Mouse (Mus musculus) ES-Bruce4 (cell line): ENCODE measurements around the gene Mog. TPM values are rescaled to one million over a fixed set of nuclear protein-coding genes. Genes with fewer than 3 reads are reported as not detected.

ENCODE experiments used
- H3K27ac ChIP-seq: 2 replicates; pipeline ENCODE4 v1.5.1; 2012; ENCODE audit warnings: low read length, inconsistent platforms; ENCODE audit not compliant: insufficient read depth
- H3K27me3 ChIP-seq: 2 replicates; pipeline ENCODE4 v1.6.1; 2012; ENCODE audit warnings: mild to moderate bottlenecking, low read length, inconsistent platforms; ENCODE audit not compliant: control insufficient read depth, poor library complexity, insufficient read depth, severe bottlenecking
- H3K36me3 ChIP-seq: 2 replicates; pipeline ENCODE4 v1.6.1; 2012; ENCODE audit warnings: inconsistent platforms, mild to moderate bottlenecking, low read length, moderate library complexity; ENCODE audit not compliant: control insufficient read depth, poor library complexity, insufficient read depth, severe bottlenecking
- H3K4me1 ChIP-seq: one replicate; pipeline ENCODE4 v1.8.1; 2011; ENCODE audit warnings: low read length; ENCODE audit not compliant: control insufficient read depth, insufficient read depth
- H3K4me3 ChIP-seq: 2 replicates; pipeline ENCODE4 v1.5.1; 2011; ENCODE audit warnings: low read depth, mild to moderate bottlenecking, low read length
- H3K9ac ChIP-seq: 2 replicates; pipeline ENCODE4 v1.6.1; 2012; ENCODE audit warnings: low read depth, mild to moderate bottlenecking, inconsistent platforms; ENCODE audit not compliant: poor library complexity, severe bottlenecking
- H3K9me3 ChIP-seq: replicated peaks from 2 replicates; pipeline ENCODE4 v1.6.1; 2012; ENCODE audit warnings: mild to moderate bottlenecking, low read length, inconsistent platforms; ENCODE audit not compliant: control insufficient read depth, poor library complexity, insufficient read depth, severe bottlenecking
- CTCF ChIP-seq: IDR thresholded peaks from one replicate; pipeline ENCODE4 v1.8.1; 2011; ENCODE audit warnings: low read depth, low read length
- EP300 ChIP-seq: IDR thresholded peaks from 2 replicates; pipeline ENCODE4 v1.6.1; 2011; ENCODE audit warnings: low read depth, low read length; ENCODE audit not compliant: insufficient read depth
- POLR2A ChIP-seq: IDR thresholded peaks from one replicate; pipeline ENCODE4 v1.8.1; 2011; ENCODE audit warnings: low read length; ENCODE audit not compliant: insufficient read depth
- polyA plus RNA-seq: library from polyadenylated mRNA; stranded (reverse); fragments of >200 nt; gene quantifications from 2 replicates; pipeline ENCODE4 v1.2.4, GENCODE M21; 2011; ENCODE audit warnings: low read depth; ENCODE audit not compliant: missing spikeins, insufficient read depth, insufficient read length

Mog gene
- polyA plus RNA-seq = not detected in 2 replicates

GRCm38 (mm10) chr17:37022628-37023576, at the start of gene Mog:
Gene Mog (minus strand): TSS chr17:37023398.
- Histone ChIP-seq H3K9ac (no peak within 1 kb of the TSS), H3K27ac (peak within 1 kb of the TSS; percentile 52), H3K9me3 (no peaks in the 10 kb centered on the region), H3K4me1 (peaks cover 11% of the 10 kb centered on the region), H3K36me3 (no peaks in the 10 kb centered on the region), H3K4me3 (peak within 1 kb of the TSS; percentile 7; the same call in 1 of the 2 replicates), H3K27me3 (no peaks in the 10 kb centered on the region)
- TF ChIP-seq EP300 = 0 out of 2 replicates have a peak, but pooled peaks have one; percentile 66
- no peak for TF ChIP-seq CTCF
- no peak for TF ChIP-seq POLR2A

- H3K9me3 ChIP-seq = no peaks in the 10 kb centered on the region
- TF ChIP-seq EP300 = peak; percentile 71; the same call in 1 of the 2 replicates
- no peak for TF ChIP-seq POLR2A
- H3K4me3 ChIP-seq = 0 out of 2 replicates have a peak overlapping the region, but pooled peaks have one; percentile 16
- peak overlapping the region; percentile 87 for H3K27ac ChIP-seq
- H3K4me1 ChIP-seq = peaks cover 28% of the 10 kb centered on the region
- peak overlapping the region; percentile 35; the same call in 1 of the 2 replicates for H3K9ac ChIP-seq
- no peaks in the 10 kb centered on the region for H3K27me3 ChIP-seq
- peaks cover 82% of the 10 kb centered on the region for H3K36me3 ChIP-seq
Observed at GRCm38 (mm10) chr17:37072730-37073276, 49.6 kb upstream of the Mog start.

- Histone ChIP-seq H3K36me3 (peaks cover 85% of the 10 kb centered on the region), H3K27ac (peak overlapping the region; percentile 87), H3K27me3 (no peaks in the 10 kb centered on the region), H3K4me3 (peak overlapping the region; percentile 22), H3K4me1 (peaks cover 27% of the 10 kb centered on the region), H3K9me3 (no peaks in the 10 kb centered on the region), H3K9ac (peak overlapping the region; percentile 35; the same call in 1 of the 2 replicates)
- peak; percentile 58 for TF ChIP-seq EP300
- TF ChIP-seq POLR2A = no peak
Observed at GRCm38 (mm10) chr17:37072080-37072729, 49.0 kb upstream of the Mog start.

- H3K4me1 ChIP-seq = peaks cover 22% of the 10 kb centered on the region
- no peaks in the 10 kb centered on the region for H3K9me3 ChIP-seq
- no peak overlapping the region for H3K9ac ChIP-seq
- H3K4me3 ChIP-seq = no peak overlapping the region
- H3K36me3 ChIP-seq = peaks cover 88% of the 10 kb centered on the region
- no peaks in the 10 kb centered on the region for H3K27me3 ChIP-seq
- peak overlapping the region; percentile 45 for H3K27ac ChIP-seq
- TF ChIP-seq POLR2A (no peak), EP300 (no peak), CTCF (no peak)
Observed at GRCm38 (mm10) chr17:37070121-37070520, 46.9 kb upstream of the Mog start.

- no peak overlapping the region for H3K4me3 ChIP-seq
- H3K27me3 ChIP-seq = no peaks in the 10 kb centered on the region
- TF ChIP-seq POLR2A = no peak
- TF ChIP-seq CTCF = no peak
- TF ChIP-seq EP300 = no peak
- H3K36me3 ChIP-seq = peaks cover 91% of the 10 kb centered on the region
- no peaks in the 10 kb centered on the region for H3K9me3 ChIP-seq
- H3K9ac ChIP-seq = no peak overlapping the region
- peak overlapping the region; percentile 14; the same call in 1 of the 2 replicates for H3K27ac ChIP-seq
- H3K4me1 ChIP-seq = peaks cover 13% of the 10 kb centered on the region
Observed at GRCm38 (mm10) chr17:37067861-37068260, 44.7 kb upstream of the Mog start.
